Mouse (Mus musculus): Measurements from ENCODE around the gene Fam214b. TPM values are rescaled to one million over a fixed set of nuclear protein-coding genes. Genes with fewer than 3 reads are reported as not detected.

Fam214b gene
- polyA plus RNA-seq, 1 experiment = 83.3 TPM

DNA sequence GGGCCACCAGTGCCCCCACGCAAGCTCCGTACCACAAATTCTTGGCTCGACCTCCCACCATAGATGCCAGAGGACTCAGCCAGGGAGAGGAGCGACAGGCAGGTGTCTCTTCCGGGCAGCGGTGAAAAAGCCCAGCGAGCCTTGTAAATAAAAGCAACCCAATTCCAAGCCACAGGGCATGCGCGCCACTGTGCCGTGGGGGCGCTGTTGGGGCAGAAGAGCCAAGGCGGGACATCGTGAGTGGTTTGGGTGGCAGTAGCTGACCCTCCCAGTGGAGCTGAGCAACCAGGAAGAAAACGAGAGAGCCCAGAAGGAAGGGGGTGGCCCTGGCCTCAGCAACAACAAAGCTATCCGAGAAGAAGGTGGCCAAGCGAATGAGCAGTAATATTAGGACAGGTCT lies 25.1 kb downstream of the Fam214b start:
- TF ChIP-seq GATA1 (IDR thresholded peaks at IDR 0.05; ENCODE audit: low read length) (no peak), TAL1 (IDR thresholded peaks at IDR 0.05; ENCODE audit: low read length) (no peak)
- no peaks in the 10 kb centered on the region for H3K9me3 ChIP-seq (ENCODE audit: control insufficient read depth, low read length)
- H3K4me3 ChIP-seq (replicated peaks) = no peak overlapping the region
- peaks cover 80% of the 10 kb centered on the region for H3K36me3 ChIP-seq (ENCODE audit: control insufficient read depth)
- H3K27me3 ChIP-seq (ENCODE audit: control insufficient read depth) = no peaks in the 10 kb centered on the region
- peaks cover 43% of the 10 kb centered on the region for H3K4me1 ChIP-seq (ENCODE audit: control insufficient read depth)

DNA sequence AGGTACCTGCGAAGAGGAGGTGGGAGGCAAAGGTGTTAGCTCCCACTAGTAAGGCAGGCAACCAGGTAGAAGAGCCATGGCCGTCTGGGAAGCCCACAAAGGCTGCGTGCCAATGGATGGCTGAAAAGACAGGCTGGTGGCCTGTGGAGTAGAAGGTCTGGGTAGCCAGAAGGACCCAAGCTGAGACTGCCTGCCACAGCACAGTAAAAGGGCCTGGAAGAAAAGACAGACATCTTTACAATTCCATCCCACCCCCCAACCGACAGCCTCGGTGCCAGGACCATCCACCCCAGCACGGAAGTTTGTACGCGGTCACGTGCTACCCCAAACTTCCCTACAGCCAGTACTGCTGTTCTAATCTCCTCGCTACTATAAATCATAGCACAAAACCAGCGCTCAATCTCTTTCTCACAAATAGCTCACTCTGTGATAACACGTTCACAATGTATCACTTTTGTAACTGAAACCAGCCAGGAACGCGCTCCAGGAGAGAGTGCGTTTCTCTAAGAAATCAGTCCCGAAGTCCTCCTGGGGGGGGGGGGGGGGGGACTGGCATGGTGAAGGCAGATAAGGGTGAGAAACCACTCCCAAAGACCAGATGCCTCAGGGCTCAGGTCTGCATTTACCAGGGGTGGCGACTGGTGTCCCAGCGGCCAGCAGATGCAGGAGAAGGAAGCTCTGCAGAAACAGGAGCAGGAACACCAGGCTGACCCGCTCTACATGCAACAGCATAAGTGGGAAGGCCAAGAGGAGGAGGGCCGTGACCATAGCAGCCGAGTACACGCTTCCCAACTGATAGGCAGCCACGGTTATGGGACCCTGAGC lies 26.2 kb downstream of the Fam214b start:
- TF ChIP-seq TAL1 (IDR thresholded peaks at IDR 0.05; ENCODE audit: low read length) (no peak), GATA1 (IDR thresholded peaks at IDR 0.05; ENCODE audit: low read length) (no peak)
- Histone ChIP-seq H3K36me3 (ENCODE audit: control insufficient read depth) (peaks cover 79% of the 10 kb centered on the region), H3K4me1 (ENCODE audit: control insufficient read depth) (peaks cover 33% of the 10 kb centered on the region), H3K9me3 (ENCODE audit: control insufficient read depth, low read length) (no peaks in the 10 kb centered on the region), H3K4me3 (replicated peaks) (peak overlapping the region; percentile 3), H3K27me3 (ENCODE audit: control insufficient read depth) (no peaks in the 10 kb centered on the region)

DNA sequence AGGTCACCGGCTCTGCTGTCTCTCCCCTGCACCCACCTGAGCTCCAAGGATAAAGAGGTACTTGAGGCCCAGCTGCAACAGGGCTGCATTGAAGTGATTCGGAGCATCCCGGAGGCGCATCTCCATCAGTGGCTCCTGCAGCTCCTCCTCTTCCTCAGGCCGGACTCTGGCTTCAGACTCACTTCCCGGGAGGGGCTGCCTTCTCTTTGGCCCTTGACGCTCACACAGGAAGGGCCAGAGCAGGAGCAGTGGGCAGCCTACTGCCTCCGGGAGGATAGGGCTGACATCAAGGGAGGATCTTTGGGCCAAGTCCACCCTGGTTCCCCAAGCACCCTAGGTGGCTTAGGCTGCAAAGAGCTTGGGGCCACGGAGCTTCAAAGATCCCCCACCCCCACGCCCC lies 26.8 kb downstream of the Fam214b start:
- Histone ChIP-seq H3K4me1 (ENCODE audit: control insufficient read depth) (peaks cover 26% of the 10 kb centered on the region), H3K4me3 (replicated peaks) (no peak overlapping the region), H3K9me3 (ENCODE audit: control insufficient read depth, low read length) (no peaks in the 10 kb centered on the region), H3K27me3 (ENCODE audit: control insufficient read depth) (no peaks in the 10 kb centered on the region), H3K36me3 (ENCODE audit: control insufficient read depth) (peaks cover 74% of the 10 kb centered on the region)
- no peak for TF ChIP-seq TAL1 (IDR thresholded peaks at IDR 0.05; ENCODE audit: low read length)
- no peak for TF ChIP-seq GATA1 (IDR thresholded peaks at IDR 0.05; ENCODE audit: low read length)

DNA sequence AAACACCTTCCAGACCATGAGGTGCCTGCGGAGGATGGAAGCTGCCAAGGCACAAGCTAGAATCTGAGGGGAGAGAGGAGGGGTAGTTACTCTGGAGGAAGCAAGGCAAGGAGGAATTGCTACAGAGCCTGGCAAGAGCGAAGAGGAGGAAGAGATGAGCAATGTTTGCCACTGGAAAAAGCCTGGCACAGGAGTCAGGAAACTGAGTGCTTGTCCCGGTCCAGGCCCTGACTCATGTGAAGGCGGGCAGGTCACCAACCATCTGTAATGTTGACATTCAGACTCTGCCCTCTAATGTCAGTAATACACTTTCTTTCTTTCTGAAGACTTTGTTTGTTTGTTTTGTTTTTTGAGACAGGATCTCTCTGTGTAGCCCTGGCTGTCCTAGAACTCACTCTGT lies 27.9 kb downstream of the Fam214b start:
- peaks cover 23% of the 10 kb centered on the region for H3K4me1 ChIP-seq (ENCODE audit: control insufficient read depth)
- H3K9me3 ChIP-seq (ENCODE audit: control insufficient read depth, low read length) = no peaks in the 10 kb centered on the region
- no peak overlapping the region for H3K4me3 ChIP-seq (replicated peaks)
- H3K36me3 ChIP-seq (ENCODE audit: control insufficient read depth) = peaks cover 64% of the 10 kb centered on the region
- TF ChIP-seq GATA1 (IDR thresholded peaks at IDR 0.05; ENCODE audit: low read length) (no peak), TAL1 (IDR thresholded peaks at IDR 0.05; ENCODE audit: low read length) (no peak)
- H3K27me3 ChIP-seq (ENCODE audit: control insufficient read depth) = no peaks in the 10 kb centered on the region

DNA sequence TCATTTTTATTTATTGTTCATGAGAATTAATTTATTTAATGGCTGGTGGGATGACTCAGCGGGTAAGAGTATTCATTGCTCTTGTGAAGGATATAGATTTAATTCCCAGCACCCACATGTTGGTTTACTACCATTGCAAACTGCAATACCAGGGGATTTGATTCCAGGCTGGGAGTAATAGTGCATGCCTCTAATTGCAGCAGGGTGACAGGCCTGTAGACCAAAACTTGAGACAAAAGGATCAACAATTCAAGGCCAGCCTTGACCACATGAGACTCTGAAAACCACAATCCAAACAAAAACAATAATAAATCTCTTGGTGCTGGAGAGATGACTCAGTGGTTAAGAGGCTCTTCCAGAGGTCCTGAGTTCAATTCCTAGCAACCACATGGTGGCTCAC lies 33.9 kb downstream of the Fam214b start:
- no peak for TF ChIP-seq GATA1 (IDR thresholded peaks at IDR 0.05; ENCODE audit: low read length)
- TF ChIP-seq TAL1 (IDR thresholded peaks at IDR 0.05; ENCODE audit: low read length) = no peak
- no peak overlapping the region for H3K4me3 ChIP-seq (replicated peaks)

DNA sequence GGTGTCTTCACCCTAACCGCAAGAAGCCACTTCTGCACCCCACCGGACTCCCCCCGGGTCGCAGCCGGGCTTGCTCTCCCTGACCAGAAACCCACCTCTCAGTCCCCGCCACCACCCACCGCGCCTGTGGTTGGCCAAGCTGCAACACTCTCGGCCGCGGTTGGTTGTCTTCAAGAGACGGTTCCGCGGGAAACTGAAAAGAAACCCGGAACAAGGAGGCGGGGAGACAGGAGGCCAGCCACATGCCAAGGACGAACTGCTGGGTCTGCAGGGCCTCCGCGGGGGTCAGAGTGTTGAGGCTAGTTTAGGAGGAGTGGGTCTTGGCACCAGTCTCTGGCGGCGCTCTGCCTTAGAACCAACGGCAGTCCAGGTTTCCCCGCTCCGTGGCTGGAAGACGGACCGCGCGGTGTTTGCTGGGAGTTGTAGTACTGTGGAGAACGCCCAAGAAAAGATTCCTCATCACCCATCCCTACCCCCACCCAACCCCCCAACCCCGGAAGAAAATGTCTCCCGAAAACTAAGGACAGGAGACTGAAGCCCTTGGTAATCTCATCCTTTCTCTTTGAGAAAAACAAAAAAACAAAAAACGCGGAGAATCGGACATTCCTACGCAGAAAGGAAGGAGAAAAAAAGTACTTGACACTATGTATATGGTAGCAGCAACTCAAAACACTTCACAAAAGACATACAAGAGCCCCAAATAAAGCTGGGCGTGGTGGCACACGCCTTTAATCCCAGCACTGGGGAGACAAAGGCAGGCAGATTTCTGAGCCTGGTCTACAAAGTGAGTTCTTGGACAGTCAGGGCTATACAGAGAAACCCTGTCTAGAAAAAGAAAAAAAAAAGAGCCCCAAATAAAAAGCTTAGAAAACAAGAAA lies 35.6 kb downstream of the Fam214b start, which contains the start of gene Fancg:
Fancg (minus strand) TSS at position 346 of the 878 bp plus-strand sequence.
- H3K4me3 ChIP-seq (replicated peaks) = peak within 1 kb of the TSS; percentile 96
- peaks cover 22% of the 10 kb centered on the region for H3K4me1 ChIP-seq (ENCODE audit: control insufficient read depth)
- H3K27me3 ChIP-seq (ENCODE audit: control insufficient read depth) = no peaks in the 10 kb centered on the region
- H3K9me3 ChIP-seq (ENCODE audit: control insufficient read depth, low read length) = no peaks in the 10 kb centered on the region
- TF ChIP-seq GATA1 (IDR thresholded peaks at IDR 0.05; ENCODE audit: low read length) = no peak
- no peak for TF ChIP-seq TAL1 (IDR thresholded peaks at IDR 0.05; ENCODE audit: low read length)
- H3K36me3 ChIP-seq (ENCODE audit: control insufficient read depth) = peaks cover 15% of the 10 kb centered on the region

More for the DNA sequence above, 33.9 kb downstream of the Fam214b start:
- Histone ChIP-seq H3K27me3 (ENCODE audit: control insufficient read depth) (no peaks in the 10 kb centered on the region), H3K4me1 (ENCODE audit: control insufficient read depth) (peaks cover 18% of the 10 kb centered on the region), H3K36me3 (ENCODE audit: control insufficient read depth) (peaks cover 12% of the 10 kb centered on the region), H3K9me3 (ENCODE audit: control insufficient read depth, low read length) (no peaks in the 10 kb centered on the region)

DNA sequence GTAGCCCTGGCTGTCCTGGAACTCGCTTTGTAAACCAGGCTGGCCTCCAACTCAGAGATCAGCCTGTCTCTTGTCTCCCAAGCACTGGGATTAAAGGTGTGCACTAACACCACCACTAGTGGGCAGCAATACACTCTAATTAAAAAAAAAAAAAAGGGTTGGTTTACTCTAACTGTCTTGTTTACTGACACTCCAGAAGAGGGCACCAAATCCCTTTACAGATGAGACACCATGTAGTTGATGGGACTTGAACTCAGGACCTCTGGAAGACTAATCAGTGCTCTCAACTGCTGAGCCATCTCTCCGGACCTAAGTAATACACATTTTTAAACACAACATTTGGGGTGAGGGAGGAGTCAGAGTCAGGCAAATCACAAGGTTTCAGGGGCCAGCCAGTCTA lies 40.3 kb downstream of the Fam214b start:
- H3K27me3 ChIP-seq (ENCODE audit: control insufficient read depth) = no peaks in the 10 kb centered on the region
- H3K4me3 ChIP-seq (replicated peaks) = no peak overlapping the region
- peaks cover 32% of the 10 kb centered on the region for H3K36me3 ChIP-seq (ENCODE audit: control insufficient read depth)
- H3K4me1 ChIP-seq (ENCODE audit: control insufficient read depth) = peaks cover 30% of the 10 kb centered on the region
- TF ChIP-seq GATA1 (IDR thresholded peaks at IDR 0.05; ENCODE audit: low read length) = no peak
- no peak for TF ChIP-seq TAL1 (IDR thresholded peaks at IDR 0.05; ENCODE audit: low read length)
- no peaks in the 10 kb centered on the region for H3K9me3 ChIP-seq (ENCODE audit: control insufficient read depth, low read length)

DNA sequence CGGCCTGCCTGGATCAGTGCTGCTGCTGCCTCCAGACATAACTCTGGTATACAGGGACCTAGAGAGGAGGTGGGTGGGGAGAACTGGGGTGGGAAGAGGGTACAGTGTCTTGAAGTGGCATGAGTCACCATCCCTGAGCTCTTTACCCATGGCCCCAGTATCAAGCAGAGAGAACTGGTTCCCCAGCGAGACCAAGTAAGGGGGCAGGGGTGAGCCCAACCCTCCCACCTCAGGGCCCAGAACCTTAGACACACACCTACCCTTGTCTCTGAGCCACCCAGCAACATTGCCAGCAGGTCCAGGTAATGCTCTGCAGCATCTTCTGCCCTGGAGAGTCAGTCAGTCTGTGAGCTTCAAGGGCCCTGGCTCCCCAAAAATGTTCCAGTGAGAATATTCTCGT lies 41.1 kb downstream of the Fam214b start:
- H3K4me1 ChIP-seq (ENCODE audit: control insufficient read depth) = peaks cover 30% of the 10 kb centered on the region
- TF ChIP-seq TAL1 (IDR thresholded peaks at IDR 0.05; ENCODE audit: low read length) (no peak), GATA1 (IDR thresholded peaks at IDR 0.05; ENCODE audit: low read length) (no peak)
- H3K36me3 ChIP-seq (ENCODE audit: control insufficient read depth) = peaks cover 32% of the 10 kb centered on the region
- H3K27me3 ChIP-seq (ENCODE audit: control insufficient read depth) = no peaks in the 10 kb centered on the region
- H3K4me3 ChIP-seq (replicated peaks) = no peak overlapping the region
- H3K9me3 ChIP-seq (ENCODE audit: control insufficient read depth, low read length) = no peaks in the 10 kb centered on the region

All from erythroblast, embryonic 14.5 days (primary cell).